Mouse (Mus musculus): ENCODE data around the gene Sult2b1. TPM values are rescaled to one million over a fixed set of nuclear protein-coding genes. Genes with fewer than 3 reads are reported as not detected.
A peak's percentile ranks its signal among the peaks of the same experiment; 100 is the strongest.

The Sult2b1 gene
- polyA plus RNA-seq, 1 experiment from 2014 or later: 5.9 TPM

DNA sequence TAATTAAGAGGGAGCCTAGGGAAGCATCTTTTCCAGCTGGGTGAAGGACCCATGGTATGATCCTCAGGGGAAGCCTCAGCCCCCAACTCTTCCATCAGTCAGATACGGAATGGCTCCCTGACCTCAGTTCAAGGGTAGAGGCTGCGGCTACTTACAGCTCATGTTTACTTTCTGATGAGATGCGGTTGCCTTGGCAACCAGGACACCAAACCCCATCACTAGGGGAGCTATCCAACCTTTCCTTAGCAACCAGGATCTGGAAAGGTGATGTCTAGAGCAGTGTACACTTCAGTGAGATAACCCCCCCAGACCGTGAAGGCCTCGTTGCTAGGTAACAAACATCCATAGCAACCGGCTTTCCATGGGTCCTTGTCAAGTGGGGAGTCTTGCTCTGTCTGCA lies 75.4 kb downstream of the Sult2b1 start:
- Histone ChIP-seq H3K36me3 (ENCODE audit: insufficient read depth) (peaks cover 45% of the 10 kb centered on the region), H3K9me3 (ENCODE audit: low read depth, low read length) (no peaks in the 10 kb centered on the region), H3K4me3 (ENCODE audit: low read depth, low read length) (no peak overlapping the region), H3K4me1 (ENCODE audit: insufficient read depth) (peaks cover 23% of the 10 kb centered on the region), H3K27me3 (ENCODE audit: insufficient read depth, low read length) (no peaks in the 10 kb centered on the region), H3K4me2 (no peak overlapping the region), H3K9ac (no peak overlapping the region), H3K27ac (ENCODE audit: low read depth) (no peak overlapping the region)
- peak; percentile 42 for DNase-seq
- WGBS: 34% methylated on average over 6 of the region's 6 CpGs
- TF ChIP-seq CTCF (IDR thresholded peaks at IDR 0.05; ENCODE audit: low read depth): no peak
- no peak for ATAC-seq (ENCODE audit: insufficient read depth)

DNA sequence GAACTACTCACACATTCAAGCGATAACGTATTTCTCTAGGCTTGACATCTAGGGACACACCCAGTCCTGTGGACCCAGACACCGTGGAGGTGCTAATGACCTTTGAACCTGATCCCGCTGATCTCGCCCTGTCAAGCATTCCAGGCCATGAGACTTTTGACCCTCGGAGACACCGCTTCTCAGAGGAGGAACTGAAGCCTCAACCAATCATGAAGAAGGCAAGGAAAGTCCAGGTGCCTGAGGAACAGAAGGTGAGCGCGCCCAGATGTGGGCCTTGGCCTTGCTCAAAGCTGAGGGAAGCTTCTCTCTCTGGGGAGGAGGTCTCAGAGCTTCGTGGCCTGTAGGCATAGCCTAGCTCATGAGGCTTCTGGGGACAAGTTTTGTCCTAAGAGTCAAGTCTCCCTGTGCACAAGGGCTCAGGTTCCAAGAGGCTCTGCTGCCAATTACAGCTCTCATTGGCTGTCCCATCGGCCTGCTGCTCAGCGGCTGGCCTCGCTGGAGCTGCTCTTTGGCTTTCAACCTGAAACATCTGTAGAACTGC lies 76.2 kb downstream of the Sult2b1 start:
- DNase-seq: no peak
- Histone ChIP-seq H3K9ac (no peak overlapping the region), H3K36me3 (ENCODE audit: insufficient read depth) (peaks cover 41% of the 10 kb centered on the region), H3K4me2 (peak overlapping the region; percentile 95), H3K9me3 (ENCODE audit: low read depth, low read length) (no peaks in the 10 kb centered on the region), H3K27me3 (ENCODE audit: insufficient read depth, low read length) (no peaks in the 10 kb centered on the region), H3K27ac (ENCODE audit: low read depth) (no peak overlapping the region), H3K4me1 (ENCODE audit: insufficient read depth) (peaks cover 23% of the 10 kb centered on the region), H3K4me3 (ENCODE audit: low read depth, low read length) (peak overlapping the region; percentile 55; the same call in 1 of the 2 replicates)
- TF ChIP-seq CTCF (IDR thresholded peaks at IDR 0.05; ENCODE audit: low read depth): no peak
- ATAC-seq (ENCODE audit: insufficient read depth): no peak
- 25% methylated on average over 13 of the region's 13 CpGs for WGBS

DNA sequence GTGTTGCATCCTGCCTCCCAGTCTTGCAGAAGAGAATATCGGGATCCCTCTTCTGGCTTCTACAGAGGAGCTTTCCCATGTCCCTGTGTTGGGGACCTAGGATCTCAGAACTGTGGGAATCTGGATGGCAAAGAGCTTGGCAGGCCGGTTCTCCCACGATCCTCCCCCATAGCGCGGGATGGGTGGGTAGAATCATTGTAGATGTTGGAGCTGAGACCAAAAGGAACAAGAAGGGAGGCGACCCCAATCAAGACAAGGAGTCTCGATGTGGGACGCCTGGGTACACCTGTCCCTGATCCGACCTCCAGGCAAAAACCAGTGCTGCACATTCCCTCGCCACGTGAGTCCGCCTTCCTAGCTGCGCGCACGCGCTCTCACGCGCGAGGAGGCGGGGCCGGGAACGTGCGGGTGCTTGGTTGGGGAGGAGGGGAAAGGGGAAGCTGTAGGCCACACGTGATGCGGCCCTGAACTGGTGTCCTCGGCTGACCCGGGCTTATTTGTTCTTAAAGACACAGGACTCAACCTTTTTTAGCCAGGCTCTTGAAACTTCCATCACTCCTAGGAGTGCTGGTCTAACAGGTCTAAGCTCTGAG lies 77.0 kb downstream of the Sult2b1 start:
- ATAC-seq (ENCODE audit: insufficient read depth): peak; percentile 6; the same call in 1 of the 2 replicates
- H3K9me3 ChIP-seq (ENCODE audit: low read depth, low read length): no peaks in the 10 kb centered on the region
- peak overlapping the region; percentile 95 for H3K4me2 ChIP-seq
- DNase-seq: peak; percentile 90
- no peak overlapping the region for H3K9ac ChIP-seq
- peak overlapping the region; percentile 51 for H3K27ac ChIP-seq (ENCODE audit: low read depth)
- under 1% methylated on average over 27 of the region's 27 CpGs for WGBS
- H3K36me3 ChIP-seq (ENCODE audit: insufficient read depth): peaks cover 33% of the 10 kb centered on the region
- H3K4me3 ChIP-seq (ENCODE audit: low read depth, low read length): peak overlapping the region; percentile 55
- H3K4me1 ChIP-seq (ENCODE audit: insufficient read depth): peaks cover 23% of the 10 kb centered on the region
- TF ChIP-seq CTCF (IDR thresholded peaks at IDR 0.05; ENCODE audit: low read depth): no peak
- H3K27me3 ChIP-seq (ENCODE audit: insufficient read depth, low read length): no peaks in the 10 kb centered on the region

GRCm38 (mm10) chr7:45706721-45707241 lies 77.7 kb downstream of the Sult2b1 start:
- H3K4me3 ChIP-seq (ENCODE audit: low read depth, low read length): peak overlapping the region; percentile 55
- H3K4me1 ChIP-seq (ENCODE audit: insufficient read depth): peaks cover 23% of the 10 kb centered on the region
- H3K27me3 ChIP-seq (ENCODE audit: insufficient read depth, low read length): no peaks in the 10 kb centered on the region
- peak overlapping the region; percentile 64 for H3K9ac ChIP-seq
- no peak for ATAC-seq (ENCODE audit: insufficient read depth)
- DNase-seq: peak; percentile 85
- peak overlapping the region; percentile 72 for H3K27ac ChIP-seq (ENCODE audit: low read depth)
- WGBS: under 1% methylated on average over 44 of the region's 45 CpGs
- TF ChIP-seq CTCF (IDR thresholded peaks at IDR 0.05; ENCODE audit: low read depth): no peak
- peaks cover 26% of the 10 kb centered on the region for H3K36me3 ChIP-seq (ENCODE audit: insufficient read depth)
- peak overlapping the region; percentile 95 for H3K4me2 ChIP-seq
- H3K9me3 ChIP-seq (ENCODE audit: low read depth, low read length): no peaks in the 10 kb centered on the region

- ATAC-seq (ENCODE audit: insufficient read depth): 0 out of 2 replicates have a peak, but pooled peaks have one; percentile 6
- peak overlapping the region; percentile 55 for H3K4me3 ChIP-seq (ENCODE audit: low read depth, low read length)
- H3K4me2 ChIP-seq: peak overlapping the region; percentile 95
- under 1% methylated on average over 7 of the region's 7 CpGs for WGBS
- peak overlapping the region; percentile 64 for H3K9ac ChIP-seq
- DNase-seq: peak; percentile 65
- H3K9me3 ChIP-seq (ENCODE audit: low read depth, low read length): no peaks in the 10 kb centered on the region
- TF ChIP-seq CTCF (IDR thresholded peaks at IDR 0.05; ENCODE audit: low read depth): no peak
- peaks cover 23% of the 10 kb centered on the region for H3K4me1 ChIP-seq (ENCODE audit: insufficient read depth)
- 0 out of 2 replicates have a peak overlapping the region, but pooled peaks have one; percentile 80 for H3K27ac ChIP-seq (ENCODE audit: low read depth)
- H3K27me3 ChIP-seq (ENCODE audit: insufficient read depth, low read length): no peaks in the 10 kb centered on the region
- peaks cover 17% of the 10 kb centered on the region for H3K36me3 ChIP-seq (ENCODE audit: insufficient read depth)
These were observed 78.6 kb downstream of the Sult2b1 start for GRCm38 (mm10) chr7:45705873-45706281.

GRCm38 (mm10) chr7:45705443-45705864 lies 79.0 kb downstream of the Sult2b1 start:
- TF ChIP-seq CTCF (IDR thresholded peaks at IDR 0.05; ENCODE audit: low read depth): no peak
- H3K9ac ChIP-seq: peak overlapping the region; percentile 48
- H3K4me1 ChIP-seq (ENCODE audit: insufficient read depth): peaks cover 25% of the 10 kb centered on the region
- WGBS: 0% methylated on average over 21 of the region's 21 CpGs
- peak overlapping the region; percentile 55 for H3K4me3 ChIP-seq (ENCODE audit: low read depth, low read length)
- H3K27ac ChIP-seq (ENCODE audit: low read depth): peak overlapping the region; percentile 80
- 0 out of 2 replicates have a peak, but pooled peaks have one; percentile 1 for ATAC-seq (ENCODE audit: insufficient read depth)
- DNase-seq: no peak
- peak overlapping the region; percentile 95 for H3K4me2 ChIP-seq
- H3K9me3 ChIP-seq (ENCODE audit: low read depth, low read length): no peaks in the 10 kb centered on the region
- H3K27me3 ChIP-seq (ENCODE audit: insufficient read depth, low read length): peaks cover 3% of the 10 kb centered on the region
- H3K36me3 ChIP-seq (ENCODE audit: insufficient read depth): peaks cover 13% of the 10 kb centered on the region
